Mouse (Mus musculus): ENCODE measurements at regions not wholly inside any gene's neighbourhood (a gene's known extent, or its start where the extent isn't known, plus 50 kb on each side); places are given as distances from the start of the nearest gene placed in this dataset.

- no peak for DNase-seq (ENCODE audit: low spot score in 2 of 2)
Observed at GRCm38 (mm10) chr11:31540816-31541215, 130.9 kb downstream of the Bod1 start.

GRCm38 (mm10) chr11:31531416-31531815 lies 140.3 kb downstream of the Bod1 start:
- DNase-seq (ENCODE audit: low spot score in 2 of 2) = no peak

GRCm38 (mm10) chr11:31530851-31531250 lies 140.8 kb downstream of the Bod1 start:
- no peak for DNase-seq (ENCODE audit: low spot score in 2 of 2)

- DNase-seq (ENCODE audit: low spot score in 2 of 2) = no peak
Observed at GRCm38 (mm10) chr11:31529686-31530085, 142.0 kb downstream of the Bod1 start.

- DNase-seq (ENCODE audit: low spot score in 2 of 2) = no peak
Observed at GRCm38 (mm10) chr11:31524708-31525107, 147.0 kb downstream of the Bod1 start.

- no peak for DNase-seq (ENCODE audit: low spot score in 2 of 2)
Observed at GRCm38 (mm10) chr11:31524065-31524618, 147.5 kb downstream of the Bod1 start.

- no peak for DNase-seq (ENCODE audit: low spot score in 2 of 2)
Observed at GRCm38 (mm10) chr11:31522127-31522526, 149.6 kb downstream of the Bod1 start.

- DNase-seq (ENCODE audit: low spot score in 2 of 2) = no peak
Observed at GRCm38 (mm10) chr11:31520909-31521308, 150.8 kb downstream of the Bod1 start.

- DNase-seq (ENCODE audit: low spot score in 2 of 2) = no peak
Observed at GRCm38 (mm10) chr11:31503239-31503916, 133.5 kb upstream of the Stc2 start.

- no peak for DNase-seq (ENCODE audit: low spot score in 2 of 2)
Observed at GRCm38 (mm10) chr11:31485429-31485828, 115.6 kb upstream of the Stc2 start.

GRCm38 (mm10) chr11:31481057-31481340 lies 111.1 kb upstream of the Stc2 start:
- DNase-seq (ENCODE audit: low spot score in 2 of 2) = no peak

GRCm38 (mm10) chr11:31480225-31481056 lies 110.6 kb upstream of the Stc2 start:
- no peak for DNase-seq (ENCODE audit: low spot score in 2 of 2)

GRCm38 (mm10) chr11:31477763-31478162 lies 107.9 kb upstream of the Stc2 start:
- DNase-seq (ENCODE audit: low spot score in 2 of 2) = no peak

GRCm38 (mm10) chr11:31477104-31477503 lies 107.2 kb upstream of the Stc2 start:
- no peak for DNase-seq (ENCODE audit: low spot score in 2 of 2)

GRCm38 (mm10) chr11:31473017-31473416 lies 103.1 kb upstream of the Stc2 start:
- DNase-seq (ENCODE audit: low spot score in 2 of 2) = no peak

GRCm38 (mm10) chr11:31470681-31471414 lies 101.0 kb upstream of the Stc2 start:
- no peak for DNase-seq (ENCODE audit: low spot score in 2 of 2)

GRCm38 (mm10) chr11:31464844-31465243 lies 95.0 kb upstream of the Stc2 start:
- no peak for DNase-seq (ENCODE audit: low spot score in 2 of 2)

- peak in 1 of 2 experiments; percentile 4 for DNase-seq (ENCODE audit: low spot score in 2 of 2)
Observed at GRCm38 (mm10) chr11:31462440-31462839, 92.6 kb upstream of the Stc2 start.

- peak in 1 of 2 experiments; percentile 6 for DNase-seq (ENCODE audit: low spot score in 2 of 2)
Observed at GRCm38 (mm10) chr11:31461824-31462223, 92.0 kb upstream of the Stc2 start.

- peak in 1 of 2 experiments; percentile 6 for DNase-seq (ENCODE audit: low spot score in 2 of 2)
Observed at GRCm38 (mm10) chr11:31461348-31461747, 91.5 kb upstream of the Stc2 start.

- no peak for DNase-seq (ENCODE audit: low spot score in 2 of 2)
Observed at GRCm38 (mm10) chr11:31427374-31427773, 57.5 kb upstream of the Stc2 start.
